8 mouse cellular contexts compared by ENCODE assay signal in the genomic region with DNA sequence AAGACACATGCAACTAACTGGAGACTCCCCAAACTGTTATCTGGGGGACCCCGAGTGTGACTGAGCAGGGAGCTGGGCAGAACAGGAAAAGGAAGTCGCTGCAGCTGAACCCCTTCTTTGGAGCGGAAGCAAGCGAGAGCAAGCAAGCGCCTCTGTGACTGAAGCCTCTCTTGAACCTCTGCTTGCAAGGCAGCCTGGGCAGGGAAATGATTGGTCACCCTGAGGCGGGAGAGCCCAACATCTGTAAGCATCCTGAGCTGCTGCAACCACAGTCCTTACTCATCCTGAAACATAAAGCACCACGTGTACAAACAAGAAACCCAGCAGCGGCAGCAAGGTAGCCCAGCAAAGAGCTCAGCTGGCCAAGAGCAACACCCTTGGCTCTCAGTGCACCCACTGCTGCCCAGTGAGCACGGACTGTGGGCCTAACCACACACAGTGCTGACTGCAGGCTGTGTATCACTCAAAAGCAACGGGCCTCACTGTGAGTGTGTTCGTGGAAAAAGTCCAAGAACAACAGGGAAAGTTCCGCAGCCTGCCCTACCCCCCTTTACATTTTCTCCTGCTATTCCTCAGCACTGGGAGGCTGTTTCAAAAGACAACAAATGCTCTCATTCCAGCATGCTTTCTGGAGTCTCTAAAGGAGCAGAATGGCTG.
DNase-seq lines count a peak whose midpoint lies in the region; ATAC-seq and TF ChIP-seq lines count a peak whose summit lies in the region.

No protein-coding gene starts in this region.

- no peak for TF ChIP-seq CTCF in kidney, adult 2 months (conservative IDR thresholded peaks at IDR 0.05; ENCODE audit: insufficient read depth, insufficient read length, low read depth, low read length)

- no peak for TF ChIP-seq POLR2A in kidney, adult 2 months (IDR thresholded peaks at IDR 0.05; ENCODE audit: low read depth, low read length)

- no peaks in the 10 kb centered on the region for H3K36me3 ChIP-seq in kidney, adult 2 months (ENCODE audit: control insufficient read depth, insufficient read depth, low read length)
- H3K36me3 ChIP-seq in embryonic facial prominence, embryonic 12.5 days, result no peaks in the 10 kb centered on the region
- no peaks in the 10 kb centered on the region for H3K36me3 ChIP-seq in limb, embryonic 15.5 days

- H3K9me3 ChIP-seq in embryonic facial prominence, embryonic 12.5 days, result no peaks in the 10 kb centered on the region
- no peaks in the 10 kb centered on the region for H3K9me3 ChIP-seq in limb, embryonic 15.5 days

- intact Hi-C loops in heart, postnatal 14 days (cut with DNase I), result no loop called here

- H3K4me2 ChIP-seq in embryonic facial prominence, embryonic 12.5 days (replicated peaks), result no peak overlapping the region
- H3K4me2 ChIP-seq in limb, embryonic 15.5 days, result no peak overlapping the region

- DNase-seq in kidney, adult 2 months, result peak; percentile 22
- no peak for DNase-seq in kidney, adult 18-20 months
- DNase-seq in heart, postnatal 14 days, result peak; percentile 20 to 43
- peak; percentile 18 for DNase-seq in neural tube, embryonic 10.5 days (ENCODE audit: extremely low spot score, low spot score)
- no peak for DNase-seq in testis, postnatal 14 days (ENCODE audit: low spot score)
- no peak for DNase-seq in adrenal gland, adult 18-20 months (ENCODE audit: low spot score in 2 of 2)

- no peak overlapping the region for H3K4me3 ChIP-seq in kidney, adult 2 months (ENCODE audit: insufficient read depth, low read depth, low read length)
- no peak overlapping the region for H3K4me3 ChIP-seq in embryonic facial prominence, embryonic 12.5 days
- no peak overlapping the region for H3K4me3 ChIP-seq in limb, embryonic 15.5 days

- peaks cover 5% of the 10 kb centered on the region; the same call in 1 of the 2 replicates for H3K4me1 ChIP-seq in kidney, adult 2 months (ENCODE audit: control insufficient read depth, insufficient read depth, low read length)
- peaks cover 24% of the 10 kb centered on the region for H3K4me1 ChIP-seq in embryonic facial prominence, embryonic 12.5 days
- peaks cover 25% of the 10 kb centered on the region for H3K4me1 ChIP-seq in limb, embryonic 15.5 days

- H3K27me3 ChIP-seq in kidney, adult 2 months (replicated peaks; ENCODE audit: control insufficient read depth, insufficient read depth, low read length), result no peaks in the 10 kb centered on the region
- no peaks in the 10 kb centered on the region for H3K27me3 ChIP-seq in embryonic facial prominence, embryonic 12.5 days
- no peaks in the 10 kb centered on the region for H3K27me3 ChIP-seq in limb, embryonic 15.5 days

- WGBS in kidney, adult 2 months, result 38% methylated on average over 12 of the region's 12 CpGs
- WGBS in embryonic facial prominence, embryonic 12.5 days, result 27% methylated on average over 12 of the region's 12 CpGs
- 27% methylated on average over 12 of the region's 12 CpGs for WGBS in limb, embryonic 15.5 days

- no peak overlapping the region for H3K9ac ChIP-seq in embryonic facial prominence, embryonic 12.5 days
- H3K9ac ChIP-seq in limb, embryonic 15.5 days, result no peak overlapping the region

- peak; percentile 70; the same call in 1 of the 2 replicates for ATAC-seq in embryonic facial prominence, embryonic 12.5 days (ENCODE audit: insufficient number of reproducible peaks, insufficient read depth, low FRiP score, low TSS enrichment)
- peak; percentile 85 for ATAC-seq in limb, embryonic 15.5 days (ENCODE audit: insufficient number of reproducible peaks, low FRiP score, low TSS enrichment, low read depth)

- H3K27ac ChIP-seq in kidney, adult 2 months (ENCODE audit: insufficient read depth, low read depth, low read length), result peak overlapping the region; percentile 27; the same call in 1 of the 2 replicates
- H3K27ac ChIP-seq in embryonic facial prominence, embryonic 12.5 days, result peak overlapping the region; percentile 67
- H3K27ac ChIP-seq in limb, embryonic 15.5 days, result peak overlapping the region; percentile 81

Comparison
In these comparisons a context has a peak if more than half of its experiments do, and no peak if none do; other contexts are left out.
1. DNase-seq: peak in kidney, adult 2 months (single experiment), heart, postnatal 14 days (2 of 2) and neural tube, embryonic 10.5 days (single experiment); none in kidney, adult 18-20 months (single experiment), testis, postnatal 14 days (single experiment) and adrenal gland, adult 18-20 months (0 of 2).
2. H3K27ac ChIP-seq: peak in every context shown above with its lines; median percentile 81 in limb, embryonic 15.5 days; 67 in embryonic facial prominence, embryonic 12.5 days; 27 in kidney, adult 2 months.